In genomic region chr5:143908926-143909325, GRCm38 (mm10) we compare ENCODE assay signal across 8 mouse cellular contexts. TPM values are rescaled to one million over a fixed set of nuclear protein-coding genes. Genes with fewer than 3 reads are reported as not detected.
DNase-seq lines count a peak whose midpoint lies in the region; ATAC-seq lines count a peak whose summit lies in the region.

No protein-coding gene starts in this region.

- peak overlapping the region; percentile 91 to 94 for H3K27ac ChIP-seq in heart, embryonic 14.5 days (replicated peaks in 1 of 2; ENCODE audit: control insufficient read depth in 1 of 2, insufficient read depth in 1 of 2, low read depth in 2 of 2, low read length in 2 of 2)
- peak overlapping the region; percentile 83 for H3K27ac ChIP-seq in hindbrain, embryonic 10.5 days

- H3K4me1 ChIP-seq in heart, embryonic 14.5 days (ENCODE audit: control insufficient read depth in 2 of 2, insufficient read depth in 2 of 2, low read length in 2 of 2): peaks cover 3 to 30% of the 10 kb centered on the region in 2 experiments; a peak in 3 of 4 replicates
- H3K4me1 ChIP-seq in hindbrain, embryonic 10.5 days (replicated peaks): peaks cover 26% of the 10 kb centered on the region

- H3K4me2 ChIP-seq in heart, embryonic 14.5 days (ENCODE audit: low read length): peak overlapping the region; percentile 65

- under 1% methylated on average over 9 of the region's 9 CpGs for WGBS in heart, embryonic 14.5 days
- WGBS in hindbrain, embryonic 10.5 days: 3% methylated on average over 9 of the region's 9 CpGs

- peaks cover 33% of the 10 kb centered on the region for H3K36me3 ChIP-seq in heart, embryonic 14.5 days (ENCODE audit: control insufficient read depth, insufficient read depth, low read length)
- peaks cover 51% of the 10 kb centered on the region for H3K36me3 ChIP-seq in hindbrain, embryonic 10.5 days

- no peaks in the 10 kb centered on the region for H3K27me3 ChIP-seq in heart, embryonic 14.5 days (ENCODE audit: control insufficient read depth, insufficient read depth, low read length)
- H3K27me3 ChIP-seq in hindbrain, embryonic 10.5 days (ENCODE audit: insufficient read depth, poor library complexity, severe bottlenecking): no peaks in the 10 kb centered on the region

- H3K4me3 ChIP-seq in heart, embryonic 14.5 days (ENCODE audit: control insufficient read depth in 1 of 2, insufficient read depth in 1 of 2, low read depth in 1 of 2, low read length in 2 of 2): peak overlapping the region; percentile 75 to 76
- peak overlapping the region; percentile 80 for H3K4me3 ChIP-seq in hindbrain, embryonic 10.5 days

- peak overlapping the region; percentile 79 for H3K9ac ChIP-seq in heart, embryonic 14.5 days (ENCODE audit: low read length)

- no peak for ATAC-seq in heart, embryonic 14.5 days (ENCODE audit: insufficient number of reproducible peaks, insufficient read depth, low FRiP score, low read depth)

- DNase-seq in heart, adult 9 months (ENCODE audit: low spot score in 2 of 2): no peak
- DNase-seq in MEL-GATA-1-ER (ENCODE audit: extremely low read depth, low read depth): peak; percentile 25
- DNase-seq in hindbrain, embryonic 10.5 days (ENCODE audit: low spot score): no peak
- DNase-seq in mesoderm, embryonic 11.5 days (ENCODE audit: low read depth, low spot score): peak; percentile 16
- DNase-seq in gastrocnemius, postnatal 4 days (ENCODE audit: low spot score in 2 of 2): no peak
- DNase-seq in frontal cortex, postnatal 10 days (ENCODE audit: low spot score in 2 of 2): no peak
- no peak for DNase-seq in layer of hippocampus, adult 9-10 months (ENCODE audit: low spot score)

- no peaks in the 10 kb centered on the region for H3K9me3 ChIP-seq in heart, embryonic 14.5 days (ENCODE audit: control insufficient read depth, low read length)
- H3K9me3 ChIP-seq in hindbrain, embryonic 10.5 days: no peaks in the 10 kb centered on the region

RNA-seq across cellular contexts. Expression of gene Aimp2, which starts 0.7 kb away (rescaled TPM):
- 86.9 and 95.2 TPM in 2 replicates for polyA plus RNA-seq in heart, embryonic 14.5 days (2014; fragmentation: Nextera tagmentation; extraction: Ambion mirVana)
- polyA plus RNA-seq in hindbrain, embryonic 10.5 days (2016; fragmentation: Nextera tagmentation; extraction: Ambion mirVana): 127 and 134 TPM in 2 replicates
- 10 to 100 TPM; 92.1 to 96.2 TPM for total RNA-seq in gastrocnemius, postnatal 4 days (2021)

RNA-seq across cellular contexts. Expression of gene Pms2, which starts 0.8 kb away (rescaled TPM):
- polyA plus RNA-seq in heart, embryonic 14.5 days (2014; fragmentation: Nextera tagmentation; extraction: Ambion mirVana): 19.2 and 20.9 TPM in 2 replicates
- 30.7 and 35.8 TPM in 2 replicates for polyA plus RNA-seq in hindbrain, embryonic 10.5 days (2016; fragmentation: Nextera tagmentation; extraction: Ambion mirVana)
- 10 to 100 TPM; 11.0 to 15.4 TPM for total RNA-seq in gastrocnemius, postnatal 4 days (2021)

RNA-seq across cellular contexts. Expression of gene Ankrd61, which starts 11.4 kb away (rescaled TPM):
- polyA plus RNA-seq in heart, embryonic 14.5 days (2014; fragmentation: Nextera tagmentation; extraction: Ambion mirVana): 0.26 TPM in 1 of 2 replicates, not detected in the other
- 0.32 and 0.37 TPM in 2 replicates for polyA plus RNA-seq in hindbrain, embryonic 10.5 days (2016; fragmentation: Nextera tagmentation; extraction: Ambion mirVana)
- total RNA-seq in gastrocnemius, postnatal 4 days (2021): under 1 TPM; 0.25 to 0.26 TPM

RNA-seq across cellular contexts. Expression of gene Gm42421, which starts 19.0 kb away (rescaled TPM):
- polyA plus RNA-seq in heart, embryonic 14.5 days (2014; fragmentation: Nextera tagmentation; extraction: Ambion mirVana): 0.70 and 0.73 TPM in 2 replicates
- 0.56 and 0.77 TPM in 2 replicates for polyA plus RNA-seq in hindbrain, embryonic 10.5 days (2016; fragmentation: Nextera tagmentation; extraction: Ambion mirVana)
- not detected for total RNA-seq in gastrocnemius, postnatal 4 days (2021)

RNA-seq across cellular contexts. Expression of gene Rsph10b, which starts 23.9 kb away (rescaled TPM):
- polyA plus RNA-seq in heart, embryonic 14.5 days (2014; fragmentation: Nextera tagmentation; extraction: Ambion mirVana): 1.1 and 1.8 TPM in 2 replicates
- 1.1 and 1.3 TPM in 2 replicates for polyA plus RNA-seq in hindbrain, embryonic 10.5 days (2016; fragmentation: Nextera tagmentation; extraction: Ambion mirVana)
- total RNA-seq in gastrocnemius, postnatal 4 days (2021): 1 to 10 TPM; 2.5 to 2.7 TPM

Comparison
In these comparisons a context has a peak if more than half of its experiments do, and no peak if none do; other contexts are left out.
1. DNase-seq: peak in MEL-GATA-1-ER (single experiment) and mesoderm, embryonic 11.5 days (single experiment); none in heart, adult 9 months (0 of 2), hindbrain, embryonic 10.5 days (single experiment), gastrocnemius, postnatal 4 days (0 of 2), frontal cortex, postnatal 10 days (0 of 2) and layer of hippocampus, adult 9-10 months (single experiment).